14 mouse cellular contexts compared by ENCODE assay signal in the genomic region with DNA sequence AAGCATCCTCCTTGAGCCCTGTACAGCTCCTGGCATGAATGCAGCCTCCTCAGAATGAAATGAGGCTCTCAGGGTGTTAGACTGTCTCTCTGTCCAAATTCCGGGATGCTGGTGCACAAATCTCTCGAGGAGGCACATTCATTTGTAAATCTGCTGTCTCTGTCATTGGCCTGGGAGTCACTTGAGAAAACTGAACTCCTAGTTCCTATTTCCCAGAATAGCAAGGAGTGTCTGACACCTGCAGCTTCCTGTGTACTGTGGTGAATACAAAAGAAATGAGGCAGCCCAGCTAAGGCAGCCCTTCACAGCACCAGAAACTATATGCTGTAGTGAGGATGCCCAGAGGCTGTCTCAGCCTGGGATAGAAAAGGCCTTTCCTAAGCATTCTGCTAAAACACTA.
"Had no signal": no experiment of that assay in that cellular context is flagged by ENCODE, and none has a peak within 500 bp of the region (broad histone marks: within the 10 kb centered on the region; RNA-seq: fewer than 3 reads in every experiment).

No protein-coding gene starts in this region.

- DNase-seq: lung, adult 2 months; lung, postnatal 14 days; lung, postnatal 4 days; midbrain, embryonic 14.5 days; retina, postnatal 1 day; right cerebral cortex, adult 18-20 months; right cerebral cortex, postnatal 25 days; right cerebral cortex, postnatal 4 days; spleen, adult 18-20 months; thymus, adult 18-20 months; thymus, postnatal 14 days; thymus, postnatal 36 days had no signal

- ATAC-seq: lung, postnatal 0 days; midbrain, embryonic 16.5 days had no signal
